Mouse (Mus musculus): ENCODE measurements around the gene Ndufv1.
"Not testable (repeated sequence)": the region's sequence is repeated elsewhere in the genome, so short reads cannot be mapped to it uniquely, and the experiment has no call there.

The Ndufv1 gene

GRCm38 (mm10) chr19:4012432-4013022 is at the start of gene Ndufv1:
Gene Ndufv1, minus strand, starts transcription at chr19:4012806.
- in situ Hi-C loops (cut with MboI; ENCODE audit: unreplicated experiment in 2 of 2) = no loop called here

- in situ Hi-C loops (cut with MboI; ENCODE audit: unreplicated experiment in 2 of 2) = no loop called here
Observed at GRCm38 (mm10) chr19:4060899-4061465, 48.4 kb upstream of the Ndufv1 start.

GRCm38 (mm10) chr19:4060044-4060898 is 47.7 kb upstream of the Ndufv1 start:
- in situ Hi-C loops (cut with MboI; ENCODE audit: unreplicated experiment in 2 of 2) = not testable (repeated sequence)

GRCm38 (mm10) chr19:4059069-4059740 is 46.6 kb upstream of the Ndufv1 start, which contains the start of gene Gstp3:
Gene Gstp3, minus strand, starts transcription at chr19:4059569.
- in situ Hi-C loops (cut with MboI; ENCODE audit: unreplicated experiment in 2 of 2) = loop anchor here in 1 of 2 experiments (5.0 kb wide), 1 partner anchor 38 kb away; the partner anchor contains the start of genes Cdk2ap2 and Pitpnm1

- in situ Hi-C loops (cut with MboI; ENCODE audit: unreplicated experiment in 2 of 2) = loop anchor here in 1 of 2 experiments (5.0 kb wide), 1 partner anchor 39 kb away; the partner anchor contains the start of genes Cdk2ap2 and Pitpnm1
Observed at GRCm38 (mm10) chr19:4058581-4058980, 46.0 kb upstream of the Ndufv1 start.

- in situ Hi-C loops (cut with MboI; ENCODE audit: unreplicated experiment in 2 of 2) = loop anchor here in 1 of 2 experiments (5.0 kb wide), 1 partner anchor 39 kb away; the partner anchor contains the start of genes Cdk2ap2 and Pitpnm1
Observed at GRCm38 (mm10) chr19:4057962-4058361, 45.4 kb upstream of the Ndufv1 start.

GRCm38 (mm10) chr19:4057389-4057788 is 44.8 kb upstream of the Ndufv1 start:
- in situ Hi-C loops (cut with MboI; ENCODE audit: unreplicated experiment in 2 of 2) = loop anchor here in 1 of 2 experiments (5.0 kb wide), 1 partner anchor 40 kb away; the partner anchor contains the start of genes Cdk2ap2 and Pitpnm1

GRCm38 (mm10) chr19:4056727-4057126 is 44.1 kb upstream of the Ndufv1 start:
- in situ Hi-C loops (cut with MboI; ENCODE audit: unreplicated experiment in 2 of 2) = loop anchor here in 1 of 2 experiments (5.0 kb wide), 1 partner anchor 41 kb away; the partner anchor contains the start of genes Cdk2ap2 and Pitpnm1

GRCm38 (mm10) chr19:4055947-4056693 is 43.5 kb upstream of the Ndufv1 start:
- in situ Hi-C loops (cut with MboI; ENCODE audit: unreplicated experiment in 2 of 2) = loop anchor here in 1 of 2 experiments (5.0 kb wide), 1 partner anchor 41 kb away; the partner anchor contains the start of genes Cdk2ap2 and Pitpnm1

GRCm38 (mm10) chr19:4055216-4055946 is 42.8 kb upstream of the Ndufv1 start:
- in situ Hi-C loops (cut with MboI; ENCODE audit: unreplicated experiment in 2 of 2) = loop anchor here in 1 of 2 experiments (5.0 kb wide), 1 partner anchor 42 kb away; the partner anchor contains the start of genes Cdk2ap2 and Pitpnm1

- in situ Hi-C loops (cut with MboI; ENCODE audit: unreplicated experiment in 2 of 2) = loop anchor here (5.0 kb wide), 4 partner anchors 37 to 148 kb away; partner anchors contain the start of genes Rad9a (in 2 of the 2), Cdk2ap2 (in 1 of the 2) and Pitpnm1 (in 1 of the 2)
Observed at GRCm38 (mm10) chr19:4054613-4055012, 42.0 kb upstream of the Ndufv1 start.

- in situ Hi-C loops (cut with MboI; ENCODE audit: unreplicated experiment in 2 of 2) = loop anchor here (5.0 kb wide), 3 partner anchors 35 to 150 kb away; partner anchors contain the start of gene Rad9a (in 2 of the 2)
Observed at GRCm38 (mm10) chr19:4052516-4053030, 40.0 kb upstream of the Ndufv1 start.

- in situ Hi-C loops (cut with MboI; ENCODE audit: unreplicated experiment in 2 of 2) = loop anchor here (5.0 kb wide), 3 partner anchors 35 to 150 kb away; partner anchors contain the start of gene Rad9a (in 2 of the 2)
Observed at GRCm38 (mm10) chr19:4051741-4052515, 39.3 kb upstream of the Ndufv1 start.

- in situ Hi-C loops (cut with MboI; ENCODE audit: unreplicated experiment in 2 of 2) = loop anchor here (5.0 kb wide), 3 partner anchors 34 to 151 kb away; partner anchors contain the start of gene Rad9a (in 2 of the 2)
Observed at GRCm38 (mm10) chr19:4051016-4051415, 38.4 kb upstream of the Ndufv1 start.

- in situ Hi-C loops (cut with MboI; ENCODE audit: unreplicated experiment in 2 of 2) = not testable (repeated sequence)
Observed at GRCm38 (mm10) chr19:4049069-4049468, 36.5 kb upstream of the Ndufv1 start.

GRCm38 (mm10) chr19:4047859-4048258 is 35.3 kb upstream of the Ndufv1 start:
- in situ Hi-C loops (cut with MboI; ENCODE audit: unreplicated experiment in 2 of 2) = no loop called here

GRCm38 (mm10) chr19:4046866-4047254 is 34.3 kb upstream of the Ndufv1 start:
- in situ Hi-C loops (cut with MboI; ENCODE audit: unreplicated experiment in 2 of 2) = no loop called here
